Mouse (Mus musculus) Patski (cell line): ENCODE results near the gene Pycard. TPM values are rescaled to one million over a fixed set of nuclear protein-coding genes. Genes with fewer than 3 reads are reported as not detected.
"Not testable (repeated sequence)": the region's sequence is repeated elsewhere in the genome, so short reads cannot be mapped to it uniquely, and the experiment has no call there.

Source experiments
- ATAC-seq: fragments of 100-300 bp; one replicate; pipeline ENCODE4 v1.8.0; 2021
- CTCF ChIA-PET: fragments of 350-600 bp; sonication (Branson Sonifier 250); formaldehyde crosslinking; loops from one replicate; lab custom pipeline; 2022; ENCODE audit warnings: inconsistent platforms; lab: Charles Lee
- POLR2A ChIA-PET: fragments of 350-600 bp; sonication (Branson Sonifier 250); formaldehyde crosslinking; loops from one replicate; lab custom pipeline; 2022; ENCODE audit warnings: antibody characterized with exemption, inconsistent platforms; lab: Charles Lee
- DNase-seq: peaks from one replicate; pipeline ENCODE4 v3.0.0-alpha.2; 2011; ENCODE audit warnings: low read depth, low spot score
- H3K27me3 ChIP-seq: fragments of 371-371 bp; one replicate; pipeline ENCODE4 v1.5.1; 2021
- CTCF ChIP-seq: fragments of 100-300 bp; IDR thresholded peaks from one replicate; pipeline ENCODE4 v1.5.1; 2021
- in situ Hi-C: fragments of 300-500 bp; cut with MboI; formaldehyde crosslinking; loops from 3 replicates; pipeline ENCODE4 v1.11.1; 2018; ENCODE audit warnings: low pct_unique_long_range_greater_than_20kb, mixed read lengths
- polyA plus RNA-seq: library from polyadenylated mRNA; unstranded; gene quantifications from one replicate; pipeline ENCODE4 v1.2.3, GENCODE M21; 2021

Pycard gene
- polyA plus RNA-seq, 1 experiment from 2014 or later = 0.10 TPM

DNA sequence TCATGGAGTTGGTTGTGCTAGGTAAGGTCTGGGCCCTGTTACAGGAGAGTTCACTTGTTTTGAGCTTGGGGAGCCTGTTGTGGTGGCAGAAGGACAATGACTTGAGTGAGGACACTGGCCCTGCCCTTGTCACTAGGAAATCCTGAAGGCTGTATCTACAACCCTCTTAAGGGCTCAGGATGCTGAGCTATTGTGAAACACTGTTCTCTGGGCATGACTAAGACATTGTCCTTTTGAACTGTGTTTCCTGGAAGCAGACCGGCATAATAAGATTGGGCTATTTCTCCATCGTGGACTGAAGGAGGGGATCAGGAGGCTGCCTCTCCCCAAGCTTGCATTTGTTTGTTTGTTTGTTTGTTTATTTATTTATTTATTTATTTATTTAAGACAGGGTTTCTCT lies 25.5 kb upstream of the Pycard start:
- no peaks in the 10 kb centered on the region for H3K27me3 ChIP-seq
- POLR2A ChIA-PET = interaction anchor here (0.6 kb wide), 1 partner anchor 22 kb away, joined by 5 read pairs; no protein-coding TSS in a partner anchor
- in situ Hi-C loops = no loop called here
- CTCF ChIA-PET = no interaction called here
- no peak for TF ChIP-seq CTCF
- ATAC-seq = no peak
- DNase-seq = no peak

DNA sequence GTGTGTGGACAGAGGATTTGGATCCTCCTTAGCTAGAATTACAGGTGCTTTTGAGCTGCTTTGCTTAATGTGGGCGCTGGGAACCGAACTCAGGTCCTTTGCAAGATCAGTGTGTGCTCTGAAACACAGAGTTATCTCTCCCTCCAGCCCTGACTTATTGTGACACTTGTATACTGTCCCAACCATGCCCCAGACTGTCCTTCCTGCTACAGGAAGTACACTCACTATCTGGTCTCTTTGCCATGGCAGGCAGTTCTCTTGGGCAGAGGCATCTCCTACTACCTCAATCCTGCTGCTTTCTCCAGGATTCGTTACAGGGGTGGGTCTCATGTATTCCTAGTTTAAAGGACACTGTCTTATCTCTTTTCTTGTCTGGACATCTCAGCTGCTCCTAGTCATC lies 24.6 kb upstream of the Pycard start:
- POLR2A ChIA-PET = no interaction called here
- CTCF ChIA-PET = no interaction called here
- TF ChIP-seq CTCF = no peak
- in situ Hi-C loops = no loop called here
- DNase-seq = no peak
- H3K27me3 ChIP-seq = no peaks in the 10 kb centered on the region
- no peak for ATAC-seq

DNA sequence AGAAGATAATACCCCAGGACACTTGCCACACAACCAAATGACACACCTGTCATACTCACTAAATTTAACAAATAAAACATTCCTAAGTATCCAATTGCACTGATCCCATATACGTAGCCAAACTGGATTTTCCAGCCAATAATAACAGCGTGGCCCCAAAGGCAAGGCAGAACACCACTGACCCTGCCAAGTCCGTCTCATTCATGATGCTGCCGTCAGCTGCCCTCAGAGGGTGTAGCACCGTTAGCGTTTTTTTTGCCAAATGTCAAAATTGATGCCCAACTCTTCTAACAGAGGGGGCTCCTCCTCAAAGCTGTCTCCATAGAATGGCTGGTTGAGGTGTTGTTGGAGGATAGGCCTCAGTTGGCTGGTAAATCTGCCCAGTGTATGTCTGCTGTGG lies 23.0 kb upstream of the Pycard start:
- ChIA-PET CTCF (no interaction called here), POLR2A (no interaction called here)
- in situ Hi-C loops = no loop called here
- TF ChIP-seq CTCF = no peak
- no peaks in the 10 kb centered on the region for H3K27me3 ChIP-seq
- no peak for ATAC-seq
- DNase-seq = no peak

DNA sequence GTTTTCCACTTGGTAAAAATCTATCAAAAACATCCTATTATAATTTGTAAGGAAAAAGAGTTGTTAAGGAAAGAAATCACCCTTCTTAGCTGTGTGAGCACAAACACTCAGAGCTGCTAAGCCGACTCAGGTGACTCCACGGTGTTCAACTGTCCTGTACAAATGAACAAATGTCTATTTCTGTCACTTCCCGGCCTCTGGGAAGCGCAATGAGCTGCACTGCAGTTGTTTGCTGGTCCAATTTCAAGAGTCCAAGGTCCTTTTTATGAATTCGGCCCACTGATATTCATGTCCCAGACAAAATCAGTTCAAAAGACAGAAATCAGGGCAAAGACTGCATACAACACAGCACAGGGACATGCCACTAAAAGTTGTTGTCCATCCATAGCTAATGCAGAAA lies 22.5 kb upstream of the Pycard start:
- in situ Hi-C loops, H3K27me3 ChIP-seq, ATAC-seq, CTCF ChIA-PET, DNase-seq, POLR2A ChIA-PET: not testable (repeated sequence)

DNA sequence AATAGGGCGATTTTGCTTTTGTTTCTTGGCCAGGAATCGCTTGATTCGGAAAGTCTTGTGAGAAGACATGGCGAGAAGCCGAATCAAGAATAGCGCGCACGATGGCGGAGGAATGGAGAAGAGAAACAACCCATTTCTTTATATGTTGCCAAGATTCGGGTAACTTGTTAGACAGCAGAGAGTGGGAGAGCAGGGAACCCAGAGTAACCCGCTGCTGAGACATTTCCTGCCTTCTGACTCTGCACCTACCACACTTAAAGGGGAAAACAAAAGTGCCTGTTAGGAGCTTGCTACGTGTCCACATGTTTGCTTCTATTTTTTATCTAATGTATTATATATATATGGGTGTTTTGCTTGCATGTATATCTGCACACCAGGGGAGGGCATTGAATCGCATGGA lies 19.4 kb upstream of the Pycard start:
- ChIA-PET POLR2A (no interaction called here), CTCF (no interaction called here)
- DNase-seq = no peak
- TF ChIP-seq CTCF = no peak
- in situ Hi-C loops = no loop called here
- ATAC-seq = no peak
- H3K27me3 ChIP-seq = no peaks in the 10 kb centered on the region

DNA sequence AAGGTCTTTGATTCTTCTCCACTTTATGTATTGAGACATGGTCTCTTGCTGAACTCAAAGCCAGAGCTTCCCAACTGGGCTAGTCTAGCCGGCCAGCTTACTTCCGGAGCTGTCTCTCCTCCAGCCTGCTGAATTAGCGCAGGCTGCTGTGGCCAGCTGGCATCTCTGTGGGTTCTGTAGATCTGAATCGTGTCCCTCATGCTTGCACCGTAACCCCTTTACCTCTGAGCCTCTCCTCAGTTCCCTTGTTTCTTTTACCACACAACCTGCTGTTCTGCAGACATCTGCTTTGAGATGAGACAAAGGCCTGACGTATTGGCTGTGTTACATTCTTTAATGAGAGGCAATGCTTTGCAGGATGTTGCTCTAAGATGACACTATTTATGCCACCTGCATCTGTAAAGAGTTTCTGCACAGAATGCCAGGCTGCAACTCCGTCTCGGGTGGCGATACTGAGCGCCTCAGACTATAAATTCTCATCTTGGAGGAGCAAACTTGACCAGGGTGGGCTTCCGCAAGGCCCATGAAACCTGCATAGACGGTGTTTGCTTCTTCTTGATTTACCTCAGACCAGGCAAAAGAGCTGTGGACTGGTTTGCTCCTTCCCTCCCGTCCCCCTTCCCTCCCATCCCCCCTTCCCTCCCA lies 18.6 kb upstream of the Pycard start:
- ATAC-seq (no peak), DNase-seq (no peak)
- no peaks in the 10 kb centered on the region for H3K27me3 ChIP-seq
- TF ChIP-seq CTCF = no peak
- CTCF ChIA-PET = no interaction called here
- in situ Hi-C loops = no loop called here
- POLR2A ChIA-PET = no interaction called here

DNA sequence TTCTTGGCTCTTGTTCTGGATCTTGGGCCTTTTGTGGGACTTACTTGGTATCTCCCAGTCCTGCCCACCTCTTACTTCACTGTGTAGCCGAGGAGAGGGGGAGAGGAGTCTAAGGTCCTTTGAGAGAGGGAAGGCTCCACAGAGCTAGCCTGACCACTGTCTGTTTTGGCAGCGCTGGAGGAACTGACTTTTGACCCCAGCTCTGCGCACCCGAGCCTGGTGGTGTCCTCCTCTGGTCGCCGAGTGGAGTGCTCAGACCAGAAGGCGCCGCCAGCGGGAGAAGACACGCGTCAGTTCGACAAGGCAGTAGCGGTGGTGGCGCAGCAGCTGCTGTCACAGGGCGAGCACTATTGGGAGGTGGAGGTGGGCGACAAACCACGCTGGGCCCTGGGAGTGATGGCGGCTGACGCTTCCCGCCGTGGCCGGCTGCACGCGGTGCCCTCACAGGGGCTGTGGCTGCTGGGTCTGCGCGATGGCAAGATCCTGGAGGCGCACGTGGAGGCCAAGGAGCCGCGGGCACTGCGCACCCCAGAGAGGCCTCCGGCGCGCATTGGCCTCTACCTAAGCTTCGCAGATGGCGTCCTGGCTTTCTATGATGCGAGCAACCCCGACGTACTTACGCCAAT lies 16.2 kb upstream of the Pycard start:
- H3K27me3 ChIP-seq = no peaks in the 10 kb centered on the region
- ATAC-seq = no peak
- ChIA-PET POLR2A (interaction anchor here (0.6 to 1.0 kb wide), 2 partner anchors 13 to 25 kb away, joined by 3 to 4 read pairs; no protein-coding TSS in a partner anchor), CTCF (no interaction called here)
- in situ Hi-C loops = no loop called here
- no peak for DNase-seq
- no peak for TF ChIP-seq CTCF

DNA sequence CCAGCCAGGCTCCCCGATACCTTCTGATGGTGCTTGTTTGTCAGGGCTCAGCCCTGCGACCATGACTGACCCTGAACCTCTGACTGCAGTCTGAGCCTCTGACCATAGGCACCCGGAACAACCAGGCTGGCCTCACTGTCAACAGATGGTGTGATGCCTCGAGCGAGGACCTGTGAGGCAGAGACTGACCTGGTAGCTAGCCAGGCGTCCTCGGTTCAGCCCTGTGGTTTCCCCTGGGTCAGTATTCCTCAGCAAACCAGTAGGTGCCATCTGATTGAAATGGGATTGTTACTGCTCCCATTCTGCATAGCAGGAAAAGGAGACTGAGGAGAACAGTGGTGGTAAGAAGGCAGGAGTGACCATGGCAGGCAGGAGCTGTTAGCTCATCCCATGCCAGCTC lies 12.5 kb upstream of the Pycard start:
- no peaks in the 10 kb centered on the region for H3K27me3 ChIP-seq
- no peak for DNase-seq
- ChIA-PET POLR2A (no interaction called here), CTCF (no interaction called here)
- in situ Hi-C loops = no loop called here
- ATAC-seq = no peak
- TF ChIP-seq CTCF = no peak

DNA sequence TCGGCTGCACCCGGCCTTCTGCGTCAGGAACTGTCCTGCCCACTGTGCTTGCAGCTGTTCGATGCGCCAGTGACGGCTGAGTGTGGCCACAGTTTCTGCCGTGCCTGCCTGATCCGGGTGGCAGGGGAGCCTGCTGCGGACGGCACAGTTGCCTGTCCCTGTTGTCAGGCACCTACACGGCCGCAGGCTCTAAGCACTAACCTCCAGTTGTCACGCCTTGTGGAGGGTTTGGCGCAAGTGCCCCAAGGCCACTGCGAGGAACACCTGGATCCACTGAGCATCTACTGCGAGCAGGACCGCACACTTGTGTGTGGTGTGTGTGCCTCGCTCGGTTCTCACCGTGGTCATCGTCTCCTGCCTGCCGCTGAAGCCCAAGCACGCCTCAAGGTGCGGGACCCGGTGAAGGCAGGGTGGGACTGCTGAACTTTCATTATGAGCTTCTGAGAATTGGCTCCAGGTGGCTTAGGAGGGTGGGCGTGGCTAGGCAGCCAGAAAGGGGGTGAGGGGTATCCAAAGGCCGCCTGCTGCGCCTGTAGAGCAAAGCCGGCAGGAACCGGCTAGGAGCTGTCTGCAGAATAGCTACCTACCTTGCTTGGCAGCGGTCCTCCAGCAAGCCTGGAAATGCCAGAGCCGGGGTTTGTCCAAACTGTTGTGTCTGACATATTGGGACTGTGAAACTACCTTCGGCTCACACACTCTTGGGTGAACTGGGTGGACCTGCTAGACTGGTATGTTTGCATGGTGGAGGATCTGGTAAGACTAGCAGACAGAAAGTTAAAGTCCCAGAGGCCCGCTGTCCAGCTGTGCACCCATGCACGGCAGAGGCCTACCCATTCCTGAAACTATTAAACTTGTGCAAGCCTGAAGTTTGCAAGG lies 11.1 kb upstream of the Pycard start:
- ChIA-PET CTCF (interaction anchor here (1.4 kb wide), 1 partner anchor 13 kb away, joined by 4 read pairs; no protein-coding TSS in a partner anchor), POLR2A (no interaction called here)
- no peak for TF ChIP-seq CTCF
- DNase-seq = no peak
- ATAC-seq = no peak
- in situ Hi-C loops = no loop called here
- no peaks in the 10 kb centered on the region for H3K27me3 ChIP-seq

DNA sequence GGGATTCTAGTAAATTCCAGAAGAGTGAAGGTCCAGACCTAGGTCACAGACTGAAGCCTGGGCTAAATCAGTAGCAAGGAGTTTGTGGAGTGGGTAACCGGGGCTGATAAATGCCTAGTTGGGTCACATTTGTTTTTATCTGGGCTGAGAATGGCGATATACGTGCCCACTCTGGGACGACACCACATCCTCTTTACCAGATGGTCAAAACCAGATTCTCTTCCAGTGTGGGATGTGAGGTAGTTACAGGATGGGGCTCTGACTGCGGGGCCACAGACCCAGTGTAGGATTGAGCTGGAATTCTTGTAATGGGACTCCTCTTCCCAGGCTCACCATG lies 10.5 kb upstream of the Pycard start:
- CTCF ChIA-PET = interaction anchor here (1.4 kb wide), 1 partner anchor 12 kb away, joined by 4 read pairs; no protein-coding TSS in a partner anchor
- DNase-seq (no peak), ATAC-seq (no peak)
- H3K27me3 ChIP-seq = no peaks in the 10 kb centered on the region
- POLR2A ChIA-PET = no interaction called here
- TF ChIP-seq CTCF = no peak
- in situ Hi-C loops = no loop called here

DNA sequence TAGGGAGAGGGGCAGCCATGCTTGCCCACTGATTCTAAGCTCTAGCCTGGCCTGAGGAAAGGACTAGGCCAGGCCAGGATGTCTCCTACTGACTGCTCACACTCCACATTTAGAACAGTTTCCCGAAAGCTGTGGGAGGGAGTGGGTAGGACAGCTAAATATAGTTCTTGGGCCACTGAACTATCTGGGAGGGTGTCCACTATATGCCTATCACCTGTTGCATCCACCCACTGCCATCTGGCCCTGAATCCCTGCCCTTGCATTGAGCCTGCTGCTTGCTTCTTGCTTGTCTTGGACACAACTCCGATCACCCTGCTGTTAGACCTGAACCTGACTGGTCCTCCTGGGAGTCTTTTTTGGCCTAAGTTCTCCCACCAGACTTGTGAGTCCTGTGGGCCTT lies 10.0 kb upstream of the Pycard start, which contains the start of gene Trim72:
Trim72 (plus strand) TSS at position 262 of the 400 bp plus-strand sequence.
- ATAC-seq = no peak
- in situ Hi-C loops = no loop called here
- no peak for TF ChIP-seq CTCF
- H3K27me3 ChIP-seq = no peaks in the 10 kb centered on the region
- ChIA-PET POLR2A (no interaction called here), CTCF (interaction anchor here (1.4 kb wide), 1 partner anchor 12 kb away, joined by 4 read pairs; no protein-coding TSS in a partner anchor)
- DNase-seq = no peak
